Mouse (Mus musculus) liver, postnatal 0 days (tissue): ENCODE measurements around the gene Mysm1. TPM values are rescaled to one million over a fixed set of nuclear protein-coding genes. Genes with fewer than 3 reads are reported as not detected.

Experiments
- ATAC-seq: fragments of 200-750 bp; cut with Nextera tagmentation; 2 replicates; pipeline ENCODE4 v1.8.0; 2017; ENCODE audit warnings: mild to moderate bottlenecking, moderate library complexity
- DNase-seq: peaks from one replicate; pipeline ENCODE4 v3.0.0-alpha.2; 2016
- H3K27ac ChIP-seq: fragments of 300-500 bp; sonication (generic); 2 replicates; pipeline ENCODE4 v1.5.1; 2014; ENCODE audit warnings: antibody characterized with exemption, moderate library complexity, mild to moderate bottlenecking, low read depth
- H3K27me3 ChIP-seq: fragments of 300-500 bp; sonication (generic); 2 replicates; pipeline ENCODE4 v1.6.1; 2014; ENCODE audit warnings: low read length, control low read depth, mixed read lengths; ENCODE audit not compliant: insufficient read depth
- H3K36me3 ChIP-seq: fragments of 300-500 bp; sonication (generic); replicated peaks from 2 replicates; pipeline ENCODE4 v1.6.1; 2014; ENCODE audit warnings: mild to moderate bottlenecking, control low read depth, low read length, moderate library complexity, mixed read lengths; ENCODE audit not compliant: insufficient read depth
- H3K4me1 ChIP-seq: fragments of 300-500 bp; sonication (generic); 2 replicates; pipeline ENCODE4 v1.6.1; 2014; ENCODE audit warnings: antibody characterized with exemption, mild to moderate bottlenecking, control low read depth; ENCODE audit not compliant: insufficient read depth
- H3K4me2 ChIP-seq: fragments of 300-500 bp; sonication (generic); 2 replicates; pipeline ENCODE4 v1.6.1; 2014; ENCODE audit warnings: low read depth, mild to moderate bottlenecking, low read length, moderate library complexity, mixed read lengths
- H3K4me3 ChIP-seq: fragments of 300-500 bp; sonication (generic); 2 replicates; pipeline ENCODE4 v1.5.1; 2014; ENCODE audit warnings: low read depth, low read length
- H3K9ac ChIP-seq: fragments of 300-500 bp; sonication (generic); replicated peaks from 2 replicates; pipeline ENCODE4 v1.6.1; 2014; ENCODE audit warnings: mild to moderate bottlenecking, moderate library complexity
- H3K9me3 ChIP-seq: fragments of 300-500 bp; sonication (generic); 2 replicates; pipeline ENCODE4 v1.6.1; 2016; ENCODE audit warnings: mild to moderate bottlenecking, control low read depth, low read length, mixed read lengths
- CTCF ChIP-seq: sonication (generic); IDR thresholded peaks from 2 replicates; pipeline ENCODE4 v1.5.1; 2016; ENCODE audit warnings: antibody characterized with exemption, low read depth
- EP300 ChIP-seq: IDR thresholded peaks from 2 replicates; pipeline ENCODE4 v1.6.1; 2016; ENCODE audit warnings: antibody characterized with exemption, low read depth, mild to moderate bottlenecking
- WGBS: fragments of 180-500 bp; shearing (Covaris S2); extraction: QIAGEN DNeasy Blood & Tissue Kit; methylation state at CpG from one replicate; pipeline ENCODE4 v1.1.7; 2014; ENCODE audit not compliant: insufficient replicate concordance; 5-methylcytosine and 5-hydroxymethylcytosine counted together
- polyA plus RNA-seq: library from polyadenylated mRNA; unstranded; fragments of >200 nt; fragmentation: Nextera tagmentation; extraction: Ambion mirVana; gene quantifications from 2 replicates; pipeline ENCODE4 v1.2.1, GENCODE M21; 2015

Gene Mysm1
- 6.1 and 9.3 TPM in 2 replicates for polyA plus RNA-seq

DNA sequence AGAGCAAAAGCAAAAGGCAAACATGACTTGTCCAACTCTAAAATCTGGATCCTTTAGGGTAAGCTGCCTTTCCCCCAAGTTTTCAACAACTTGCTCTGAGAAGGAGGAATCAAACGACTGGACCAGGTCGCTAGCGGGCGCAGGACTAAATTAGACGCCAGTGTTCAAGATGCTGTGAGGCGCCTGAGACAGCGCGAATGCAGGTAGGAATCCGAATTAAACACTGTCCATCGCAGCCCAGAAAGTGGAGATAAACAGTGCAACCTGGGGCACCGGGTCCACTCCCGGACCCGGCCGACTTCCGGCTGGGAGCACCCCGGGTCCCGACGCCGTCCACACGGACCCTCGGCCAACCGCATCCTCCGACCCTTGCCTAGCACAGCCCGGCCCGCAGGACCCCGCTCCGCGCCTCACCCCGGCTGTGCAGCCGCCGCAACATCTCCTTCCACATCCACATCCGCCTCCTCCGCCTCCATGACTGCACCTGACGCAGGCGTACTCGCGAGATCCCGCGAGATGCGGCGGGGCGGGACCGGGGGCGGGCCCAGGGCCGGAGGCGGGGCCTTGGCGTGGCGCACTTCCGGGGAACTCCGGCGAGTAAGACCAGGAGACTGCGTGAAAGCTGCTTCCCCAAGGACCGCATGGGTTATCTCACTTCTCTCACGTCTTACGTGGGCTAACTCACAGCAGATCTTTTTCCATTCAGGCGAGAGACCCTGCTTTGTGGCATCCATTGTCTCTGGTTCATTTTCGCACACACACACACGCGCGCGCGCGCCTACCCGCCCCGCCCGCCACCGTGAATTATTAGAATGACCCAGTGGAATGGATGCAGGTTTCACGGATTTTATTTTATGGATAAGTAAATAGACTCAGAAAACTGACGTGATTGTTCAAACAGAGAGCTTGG is at the start of gene Mysm1:
Gene Mysm1 (minus strand): TSS at position 511 of the 910 bp plus-strand sequence.
- no peaks in the 10 kb centered on the region for H3K9me3 ChIP-seq
- peak within 1 kb of the TSS; percentile 79 for H3K9ac ChIP-seq
- H3K27ac ChIP-seq = peak within 1 kb of the TSS; percentile 83
- H3K4me2 ChIP-seq = peak within 1 kb of the TSS; percentile 81
- TF ChIP-seq CTCF (no peak), EP300 (no peak)
- WGBS = under 1% methylated on average over 65 of the region's 69 CpGs
- peak within 1 kb of the TSS; percentile 90 for H3K4me3 ChIP-seq
- no peaks in the 10 kb centered on the region for H3K27me3 ChIP-seq
- peaks cover 12% of the 10 kb centered on the region for H3K4me1 ChIP-seq
- peak; percentile 100 for ATAC-seq
- DNase-seq = peak; percentile 98
- H3K36me3 ChIP-seq = peaks cover 4% of the 10 kb centered on the region; the same call in 1 of the 2 replicates

DNA sequence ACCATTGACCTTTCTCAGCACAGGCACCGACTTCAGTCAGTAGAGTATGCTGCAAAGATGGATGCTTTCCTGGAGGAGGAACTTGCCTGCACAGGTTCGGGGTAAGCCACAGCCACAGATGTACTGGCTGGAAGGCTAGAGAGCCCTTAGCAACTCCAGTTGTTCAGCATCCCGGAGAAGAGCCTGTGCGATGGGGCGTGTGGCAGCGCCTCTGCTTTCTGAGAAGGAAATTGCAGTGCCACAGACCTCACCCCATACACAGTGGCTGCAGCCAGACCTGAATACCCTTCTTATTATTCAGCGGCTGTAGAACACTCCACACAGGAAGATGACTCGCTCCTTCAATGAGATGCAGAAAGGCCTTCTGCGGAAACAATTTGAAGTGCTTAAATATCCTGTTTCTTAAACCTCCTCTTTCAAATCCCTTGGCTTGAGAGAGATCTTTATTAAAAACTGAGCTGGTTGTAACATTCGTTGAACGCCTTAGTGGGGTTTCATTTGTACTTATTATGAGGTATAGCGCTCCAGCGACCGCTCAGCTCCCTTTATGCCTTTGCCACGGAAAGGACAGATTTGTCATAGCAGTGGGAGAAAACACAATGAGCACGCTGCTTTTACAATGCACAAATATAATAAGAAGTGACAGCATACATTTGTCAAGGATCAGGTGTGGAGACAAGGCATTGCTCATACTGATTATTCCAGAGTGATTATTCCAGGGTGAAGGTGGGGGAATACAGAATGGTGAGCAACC is 47.1 kb upstream of the Mysm1 start:
- Histone ChIP-seq H3K27ac (no peak overlapping the region), H3K4me2 (no peak overlapping the region), H3K9ac (no peak overlapping the region), H3K36me3 (no peaks in the 10 kb centered on the region), H3K9me3 (no peaks in the 10 kb centered on the region), H3K27me3 (no peaks in the 10 kb centered on the region), H3K4me1 (no peaks in the 10 kb centered on the region), H3K4me3 (no peak overlapping the region)
- no peak for TF ChIP-seq CTCF
- TF ChIP-seq EP300 = no peak
- ATAC-seq (no peak), DNase-seq (no peak)
- WGBS = 61% methylated on average over 16 of the region's 16 CpGs

DNA sequence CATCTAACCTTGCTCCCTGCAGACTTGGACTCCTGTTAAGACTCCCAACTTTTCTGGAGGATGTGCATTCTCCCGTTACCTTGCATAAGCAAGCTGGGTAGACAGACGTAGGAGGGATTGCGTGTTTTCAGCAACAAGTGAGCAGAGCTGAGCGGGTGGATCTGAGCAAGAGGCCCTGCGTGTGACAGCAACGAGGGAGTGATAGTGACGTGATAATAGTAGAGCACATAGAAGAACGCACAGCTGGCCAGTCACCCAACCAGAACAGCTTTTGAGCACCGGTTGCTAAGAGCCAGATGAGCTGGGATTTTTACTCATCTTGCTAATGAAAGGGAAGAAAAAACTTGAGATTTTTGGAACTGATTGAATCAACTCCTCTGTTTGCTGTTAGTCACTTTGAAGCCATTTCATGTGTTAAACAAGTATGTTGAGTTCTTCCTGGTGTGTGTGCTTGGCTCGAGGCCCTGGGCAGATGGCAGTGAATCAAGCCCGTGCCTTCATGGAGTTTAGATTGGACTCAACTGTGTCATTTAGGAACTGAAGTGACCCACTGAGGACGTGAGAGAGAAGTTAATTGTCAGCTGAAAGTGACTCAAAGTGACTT is 44.6 kb upstream of the Mysm1 start:
- Histone ChIP-seq H3K27me3 (no peaks in the 10 kb centered on the region), H3K4me2 (no peak overlapping the region), H3K27ac (no peak overlapping the region), H3K9ac (no peak overlapping the region), H3K36me3 (no peaks in the 10 kb centered on the region), H3K4me1 (no peaks in the 10 kb centered on the region), H3K9me3 (no peaks in the 10 kb centered on the region), H3K4me3 (no peak overlapping the region)
- no peak for TF ChIP-seq EP300
- TF ChIP-seq CTCF = no peak
- ATAC-seq = no peak
- 82% methylated on average over 12 of the region's 12 CpGs for WGBS
- no peak for DNase-seq

DNA sequence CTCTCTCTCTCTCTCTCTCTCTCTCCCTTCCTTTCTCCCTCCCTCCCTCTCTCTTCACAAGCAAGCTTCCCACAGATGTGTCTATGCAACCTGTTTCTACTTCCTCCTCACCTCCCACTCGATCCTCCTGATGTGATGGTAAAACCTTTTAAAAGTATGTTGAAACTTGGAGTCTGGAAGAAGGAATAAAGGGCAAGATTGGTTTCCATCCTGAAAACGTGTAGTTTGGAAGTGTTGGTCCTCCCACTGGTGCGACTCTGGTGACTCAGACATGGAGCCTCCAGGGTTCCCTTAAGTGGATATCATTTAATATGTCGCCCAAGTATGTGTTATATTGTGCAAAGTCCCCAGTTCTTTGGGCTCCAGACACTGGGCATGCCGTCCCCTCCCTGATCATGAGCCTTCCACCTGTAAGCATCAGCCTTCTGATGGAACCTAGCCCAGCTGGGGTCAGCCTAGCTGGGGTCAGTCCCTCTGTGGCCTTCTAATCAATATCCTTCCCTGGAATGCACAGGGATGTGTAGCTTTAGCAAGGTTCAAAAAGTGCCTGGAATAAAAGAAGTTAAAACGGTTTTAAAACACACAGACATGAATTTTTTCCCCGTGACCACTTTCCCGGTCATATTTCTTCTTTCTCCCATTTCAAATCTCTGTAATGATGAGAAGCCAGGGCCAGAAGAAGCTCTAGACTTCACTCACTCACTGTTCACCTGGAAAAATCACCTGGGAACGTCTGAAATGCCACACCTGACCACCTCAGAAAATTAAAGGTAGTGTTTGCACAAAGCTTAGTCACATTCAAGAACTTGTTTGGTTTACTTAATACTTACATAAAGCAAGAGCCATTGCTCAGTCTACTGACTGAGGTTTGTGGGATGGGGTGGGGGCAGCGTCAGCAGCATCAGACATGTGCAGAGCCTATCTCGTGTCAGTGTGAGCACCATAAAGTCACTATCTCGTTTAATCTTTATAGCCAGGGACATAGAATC is 43.0 kb upstream of the Mysm1 start:
- H3K9me3 ChIP-seq = no peaks in the 10 kb centered on the region
- ATAC-seq = no peak
- no peak overlapping the region for H3K9ac ChIP-seq
- H3K36me3 ChIP-seq = no peaks in the 10 kb centered on the region
- no peak for DNase-seq
- no peak for TF ChIP-seq EP300
- TF ChIP-seq CTCF = no peak
- H3K4me1 ChIP-seq = no peaks in the 10 kb centered on the region
- WGBS = 63% methylated on average over 12 of the region's 12 CpGs
- no peak overlapping the region for H3K27ac ChIP-seq
- no peak overlapping the region for H3K4me3 ChIP-seq
- no peak overlapping the region for H3K4me2 ChIP-seq
- H3K27me3 ChIP-seq = no peaks in the 10 kb centered on the region

DNA sequence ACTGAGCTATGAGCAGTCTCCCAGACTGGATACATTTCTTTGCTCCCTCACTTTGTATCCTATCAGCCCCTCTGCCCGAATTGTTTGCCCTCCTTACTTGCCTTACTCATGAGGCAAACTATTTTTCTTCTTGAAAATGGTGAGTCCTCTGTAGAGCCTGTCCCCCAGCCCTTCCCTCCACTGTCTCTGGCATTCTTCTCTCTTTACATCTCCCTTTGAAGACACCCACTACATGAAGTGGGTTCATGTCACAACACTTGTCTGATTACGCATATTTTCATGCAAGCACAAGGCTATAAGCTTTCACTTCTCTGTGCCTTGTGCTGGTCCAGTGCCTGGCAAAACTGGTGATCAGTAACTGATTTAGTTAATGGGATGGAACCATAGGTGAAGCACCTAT is 41.3 kb upstream of the Mysm1 start:
- TF ChIP-seq EP300 (no peak), CTCF (no peak)
- no peak overlapping the region for H3K4me2 ChIP-seq
- H3K27me3 ChIP-seq = no peaks in the 10 kb centered on the region

More for the DNA sequence above, 41.3 kb upstream of the Mysm1 start:
- no peak overlapping the region for H3K4me3 ChIP-seq
- 73% methylated on average over 2 of the region's 2 CpGs for WGBS
- no peak overlapping the region for H3K9ac ChIP-seq
- H3K36me3 ChIP-seq = no peaks in the 10 kb centered on the region
- ATAC-seq = no peak
- H3K27ac ChIP-seq = no peak overlapping the region
- H3K4me1 ChIP-seq = no peaks in the 10 kb centered on the region
- DNase-seq = no peak
- H3K9me3 ChIP-seq = no peaks in the 10 kb centered on the region
